Mouse (Mus musculus) hindbrain, embryonic 15.5 days (tissue): ENCODE data around the gene Gm10428. TPM values are rescaled to one million over a fixed set of nuclear protein-coding genes. Genes with fewer than 3 reads are reported as not detected.

Source experiments
- polyA plus RNA-seq: library from polyadenylated mRNA; unstranded; fragments of >200 nt; fragmentation: Nextera tagmentation; extraction: Ambion mirVana; gene quantifications from 2 replicates; pipeline ENCODE4 v1.2.1, GENCODE M21; 2015

Gm10428 gene
- polyA plus RNA-seq, 1 experiment from 2014 or later, result not detected

Other genes with a start within 250 kb of the Gm10428 start
- 56.8 and 57.3 TPM in 2 replicates for gene Cenpv, start 213.8 kb upstream of the Gm10428 start, polyA plus RNA-seq
- gene Ubb, start 201.9 kb upstream of the Gm10428 start, polyA plus RNA-seq, result 4,365 and 4,386 TPM in 2 replicates
- gene Trpv2, start 178.6 kb upstream of the Gm10428 start, polyA plus RNA-seq, result 30.9 and 31.2 TPM in 2 replicates
- gene Lrrc75a, start 104.6 kb upstream of the Gm10428 start, polyA plus RNA-seq, result 12.4 and 12.9 TPM in 2 replicates
- gene Mmgt2, start 104.4 kb upstream of the Gm10428 start, polyA plus RNA-seq, result 23.7 and 26.4 TPM in 2 replicates
- 17.6 and 20.2 TPM in 2 replicates for gene Zfp287, start 21.2 kb upstream of the Gm10428 start, polyA plus RNA-seq
- 27.0 and 31.0 TPM in 2 replicates for gene Zfp286, start 36.4 kb downstream of the Gm10428 start, polyA plus RNA-seq
- 8.1 and 8.4 TPM in 2 replicates for gene Trim16, start 67.1 kb downstream of the Gm10428 start, polyA plus RNA-seq
- 0.18 and 0.66 TPM in 2 replicates for gene Fbxw10, start 94.0 kb downstream of the Gm10428 start, polyA plus RNA-seq
- 52.4 and 53.8 TPM in 2 replicates for gene Tvp23b, start 126.4 kb downstream of the Gm10428 start, polyA plus RNA-seq
- gene Cdrt4, start 198.1 kb downstream of the Gm10428 start, polyA plus RNA-seq, result not detected in 2 replicates